Mouse (Mus musculus) CH12F3 (cell line): Measurements from ENCODE around the gene Usp17le.
"Not testable (repeated sequence)": the region's sequence is repeated elsewhere in the genome, so short reads cannot be mapped to it uniquely, and the experiment has no call there.

Source experiments
- in situ Hi-C: fragments of 300-500 bp; cut with MboI; formaldehyde crosslinking; loops from 2 replicates; pipeline ENCODE4 v1.14.3; 2020; ENCODE audit warnings: low sequenced_read_pairs

The Usp17le gene

GRCm38 (mm10) chr7:104777370-104777769, at the start of gene Usp17le:
Gene Usp17le, minus strand, starts transcription at chr7:104777470.
- in situ Hi-C loops = not testable (repeated sequence)

- in situ Hi-C loops = not testable (repeated sequence)
Observed at GRCm38 (mm10) chr7:104810335-104810734, 33.1 kb upstream of the Usp17le start.

- in situ Hi-C loops = no loop called here
Observed at GRCm38 (mm10) chr7:104790796-104791195, 13.5 kb upstream of the Usp17le start.
